Mouse (Mus musculus) MEL (cell line): ENCODE results near the gene Jpt1.

Experiments
- EP300 ChIP-seq, 2 experiments: IDR thresholded peaks; 2 replicates each; pipeline ENCODE4 v1.6.1; 2011; ENCODE audit warnings: improper control_type of control experiment in 2 of 2, low read length in 2 of 2, low read depth in 1 of 2, mild to moderate bottlenecking in 1 of 2
- HCFC1 ChIP-seq: IDR thresholded peaks from 2 replicates; pipeline ENCODE4 v1.6.1; 2012; ENCODE audit warnings: low read depth, mild to moderate bottlenecking, inconsistent platforms, low read length, improper control_type of control experiment, moderate library complexity
- KAT2A ChIP-seq: conservative IDR thresholded peaks from 2 replicates; pipeline ENCODE4 v1.6.1; 2012; ENCODE audit warnings: low read depth, low read length, improper control_type of control experiment, inconsistent platforms
- USF2 ChIP-seq, 2 experiments: IDR thresholded peaks; 2 replicates each; pipeline ENCODE4 v1.6.1; 2011 to 2012; ENCODE audit warnings: improper control_type of control experiment in 2 of 2, low read length in 2 of 2, borderline replicate concordance in 1 of 2, inconsistent platforms in 1 of 2, low read depth in 1 of 2, mild to moderate bottlenecking in 1 of 2; ENCODE audit not compliant: insufficient read depth in 1 of 2

GRCm38 (mm10) chr11:115492387-115492786 lies 21.8 kb downstream of the Jpt1 start:
- TF ChIP-seq USF2 (IDR thresholded peaks at IDR 0.05; ENCODE audit: borderline replicate concordance in 1 of 2, insufficient read depth in 1 of 2, low read depth in 1 of 2, low read length in 2 of 2) (no peak), HCFC1 (no peak), EP300 (IDR thresholded peaks at IDR 0.05; ENCODE audit: low read depth in 1 of 2, low read length in 2 of 2) (peak in 1 of 2 experiments; percentile 25; a peak in 1 of 4 replicates), KAT2A (no peak)
